Mouse (Mus musculus) limb, embryonic 10.5 days (tissue): ENCODE data around the gene Lepr. TPM values are rescaled to one million over a fixed set of nuclear protein-coding genes. Genes with fewer than 3 reads are reported as not detected.
"Not testable (repeated sequence)": the region's sequence is repeated elsewhere in the genome, so short reads cannot be mapped to it uniquely, and the experiment has no call there.

ENCODE experiments used
- DNase-seq: peaks from one replicate; pipeline ENCODE4 v3.0.0-alpha.2; 2017; ENCODE audit warnings: low spot score
- H3K27ac ChIP-seq: fragments of 300-500 bp; sonication (generic); 2 replicates; pipeline ENCODE4 v1.5.1; 2016; ENCODE audit warnings: mild to moderate bottlenecking
- H3K27me3 ChIP-seq: fragments of 300-500 bp; sonication (generic); 2 replicates; pipeline ENCODE4 v1.6.1; 2016; ENCODE audit warnings: low read depth, mild to moderate bottlenecking; ENCODE audit not compliant: poor library complexity, severe bottlenecking
- H3K36me3 ChIP-seq: fragments of 300-500 bp; sonication (generic); 2 replicates; pipeline ENCODE4 v1.6.1; 2016; ENCODE audit warnings: mild to moderate bottlenecking, moderate library complexity
- H3K4me1 ChIP-seq: fragments of 300-500 bp; sonication (generic); 2 replicates; pipeline ENCODE4 v1.6.1; 2016
- H3K4me3 ChIP-seq: fragments of 300-500 bp; sonication (generic); 2 replicates; pipeline ENCODE4 v1.5.1; 2016; ENCODE audit warnings: mild to moderate bottlenecking, moderate library complexity
- H3K9me3 ChIP-seq: fragments of 300-500 bp; sonication (generic); replicated peaks from 2 replicates; pipeline ENCODE4 v1.6.1; 2016; ENCODE audit warnings: mild to moderate bottlenecking
- WGBS: fragments of 180-500 bp; shearing (Covaris S2); methylation state at CpG from one replicate; pipeline ENCODE4 v1.1.7; 2016; 5-methylcytosine and 5-hydroxymethylcytosine counted together
- polyA plus RNA-seq: library from polyadenylated mRNA; unstranded; fragments of >200 nt; fragmentation: Nextera tagmentation; extraction: Ambion mirVana; gene quantifications from 2 replicates; pipeline ENCODE4 v1.2.1, GENCODE M21; 2016

The Lepr gene
- polyA plus RNA-seq, 1 experiment from 2014 or later, result 3.2 TPM

- WGBS, result 94% methylated on average over 2 of the region's 2 CpGs
- no peak for DNase-seq
- Histone ChIP-seq H3K36me3 (no peaks in the 10 kb centered on the region), H3K27me3 (no peaks in the 10 kb centered on the region), H3K27ac (no peak overlapping the region), H3K4me3 (no peak overlapping the region), H3K4me1 (no peaks in the 10 kb centered on the region), H3K9me3 (no peaks in the 10 kb centered on the region)
These were observed 24.8 kb downstream of the Lepr start for GRCm38 (mm10) chr4:101741973-101742372.

GRCm38 (mm10) chr4:101745534-101745933 is 28.3 kb downstream of the Lepr start:
- Histone ChIP-seq H3K9me3 (no peaks in the 10 kb centered on the region), H3K36me3 (no peaks in the 10 kb centered on the region), H3K4me3 (no peak overlapping the region), H3K27me3 (no peaks in the 10 kb centered on the region), H3K4me1 (no peaks in the 10 kb centered on the region), H3K27ac (no peak overlapping the region)
- DNase-seq, result no peak
- 95% methylated on average over 4 of the region's 4 CpGs for WGBS

GRCm38 (mm10) chr4:101760490-101760889 is 43.3 kb downstream of the Lepr start:
- Histone ChIP-seq H3K4me3 (no peak overlapping the region), H3K9me3 (no peaks in the 10 kb centered on the region), H3K27me3 (no peaks in the 10 kb centered on the region), H3K27ac (no peak overlapping the region), H3K4me1 (no peaks in the 10 kb centered on the region), H3K36me3 (no peaks in the 10 kb centered on the region)
- no peak for DNase-seq
- WGBS, result 92% methylated on average over 5 of the region's 5 CpGs

GRCm38 (mm10) chr4:101843923-101844322 is 126.7 kb downstream of the Lepr start, which contains the start of gene B020004J07Rik:
B020004J07Rik (minus strand) TSS chr4:101844023.
- not testable (repeated sequence) for H3K4me1 ChIP-seq, H3K27ac ChIP-seq, H3K4me3 ChIP-seq, H3K9me3 ChIP-seq, DNase-seq, H3K27me3 ChIP-seq, H3K36me3 ChIP-seq
- 91% methylated on average over 4 of the region's 4 CpGs for WGBS

- 71% methylated on average over 2 of the region's 2 CpGs for WGBS
- Histone ChIP-seq H3K36me3 (no peaks in the 10 kb centered on the region), H3K9me3 (no peaks in the 10 kb centered on the region; the same call in 1 of the 2 replicates), H3K27ac (no peak overlapping the region), H3K4me3 (no peak overlapping the region), H3K4me1 (no peaks in the 10 kb centered on the region), H3K27me3 (no peaks in the 10 kb centered on the region)
- no peak for DNase-seq
These were observed 133.7 kb downstream of the Lepr start for GRCm38 (mm10) chr4:101850908-101851307.

- Histone ChIP-seq H3K36me3 (no peaks in the 10 kb centered on the region), H3K4me1 (no peaks in the 10 kb centered on the region), H3K4me3 (no peak overlapping the region), H3K9me3 (no peaks in the 10 kb centered on the region), H3K27ac (no peak overlapping the region), H3K27me3 (no peaks in the 10 kb centered on the region)
- 52% methylated on average over 6 of the region's 6 CpGs for WGBS
- DNase-seq, result no peak
These were observed 143.7 kb downstream of the Lepr start for GRCm38 (mm10) chr4:101860873-101861272.

GRCm38 (mm10) chr4:101862289-101862688 is 145.1 kb downstream of the Lepr start:
- H3K27me3 ChIP-seq, result no peaks in the 10 kb centered on the region
- H3K4me3 ChIP-seq, result no peak overlapping the region
- no peaks in the 10 kb centered on the region for H3K4me1 ChIP-seq
- no peaks in the 10 kb centered on the region for H3K36me3 ChIP-seq
- no peak for DNase-seq
- no peaks in the 10 kb centered on the region for H3K9me3 ChIP-seq
- H3K27ac ChIP-seq, result no peak overlapping the region
- WGBS, result 92% methylated on average over 6 of the region's 6 CpGs

Other genes starting within 250 kb of the Lepr start
- 0.23 and 0.51 TPM in 2 replicates for gene Dnajc6, start 220.8 kb upstream of the Lepr start, polyA plus RNA-seq
- 54.6 and 64.8 TPM in 2 replicates for gene Leprot, start 69.7 kb upstream of the Lepr start, polyA plus RNA-seq
- gene B020004J07Rik, start 126.6 kb downstream of the Lepr start, polyA plus RNA-seq, result not detected in 2 replicates
- gene C130073F10Rik, start 176.4 kb downstream of the Lepr start, polyA plus RNA-seq, result not detected in 2 replicates
- gene Gm12800, start 191.7 kb downstream of the Lepr start, polyA plus RNA-seq, result not detected in 2 replicates
- not detected in 2 replicates for gene Gm12794, start 223.0 kb downstream of the Lepr start, polyA plus RNA-seq